In genomic region chr14:56304149-56304548, GRCm38 (mm10) we compare ENCODE assay signal across 9 mouse cellular contexts. TPM values are rescaled to one million over a fixed set of nuclear protein-coding genes. Genes with fewer than 3 reads are reported as not detected.
A peak's percentile ranks its signal among the peaks of the same experiment; 100 is the strongest.
DNase-seq lines count a peak whose midpoint lies in the region; ATAC-seq and TF ChIP-seq lines count a peak whose summit lies in the region.
"Had no signal": no experiment of that assay in that cellular context is flagged by ENCODE, and none has a peak within 500 bp of the region (broad histone marks: within the 10 kb centered on the region; RNA-seq: fewer than 3 reads in every experiment).

No protein-coding gene starts in this region.

- no peak overlapping the region for H3K4me3 ChIP-seq in forebrain, postnatal 0 days (ENCODE audit: low read depth, low read length)
- no peak overlapping the region for H3K4me3 ChIP-seq in forebrain, embryonic 12.5 days (replicated peaks)
- H3K4me3 ChIP-seq in thymus, adult 2 months (ENCODE audit: control insufficient read depth, insufficient read depth, low read length): no peak overlapping the region
- no peak overlapping the region for H3K4me3 ChIP-seq in neural tube, embryonic 14.5 days (ENCODE audit: low read depth, low read length)

- 0% methylated on average over 4 of the region's 4 CpGs for WGBS in forebrain, postnatal 0 days
- WGBS in forebrain, embryonic 12.5 days: 1% methylated on average over 4 of the region's 4 CpGs
- WGBS in thymus, adult 2 months: 0% methylated on average over 4 of the region's 4 CpGs
- 2% methylated on average over 4 of the region's 4 CpGs for WGBS in neural tube, embryonic 14.5 days

- TF ChIP-seq POLR2A in thymus, adult 2 months (IDR thresholded peaks at IDR 0.05; ENCODE audit: control insufficient read depth, extremely low read depth, insufficient read depth, low read length, poor library complexity): no peak

- H3K36me3 ChIP-seq in forebrain, postnatal 0 days (ENCODE audit: insufficient read depth): no peaks in the 10 kb centered on the region
- H3K36me3 ChIP-seq in forebrain, embryonic 12.5 days (replicated peaks): no peaks in the 10 kb centered on the region
- H3K36me3 ChIP-seq in thymus, adult 2 months (ENCODE audit: control insufficient read depth, insufficient read depth, low read length): no peaks in the 10 kb centered on the region
- no peaks in the 10 kb centered on the region for H3K36me3 ChIP-seq in neural tube, embryonic 14.5 days (ENCODE audit: control insufficient read depth, insufficient read depth, low read length)

- peak; percentile 74 for TF ChIP-seq CTCF in forebrain, postnatal 0 days (IDR thresholded peaks at IDR 0.05; ENCODE audit: low read depth)
- no peak for TF ChIP-seq CTCF in thymus, adult 2 months (IDR thresholded peaks at IDR 0.05; ENCODE audit: borderline replicate concordance, control insufficient read depth, extremely low read depth, insufficient read depth, low read length, poor library complexity)

- no peak overlapping the region for H3K9ac ChIP-seq in forebrain, postnatal 0 days
- no peak overlapping the region for H3K9ac ChIP-seq in forebrain, embryonic 12.5 days
- H3K9ac ChIP-seq in neural tube, embryonic 14.5 days (replicated peaks; ENCODE audit: low read depth, low read length): no peak overlapping the region

- DNase-seq in forebrain, postnatal 0 days: peak; percentile 79
- DNase-seq in thymus, adult 2 months: peak; percentile 14
- DNase-seq in thymus, adult 18-20 months: no peak
- peak; percentile 69 for DNase-seq in embryo, embryonic 9.5 days (ENCODE audit: extremely low spot score)
- DNase-seq in kidney, postnatal 10 days: peak; percentile 23
- no peak for DNase-seq in layer of hippocampus, postnatal 36 days

- no peak overlapping the region for H3K4me2 ChIP-seq in forebrain, postnatal 0 days (ENCODE audit: low read depth)
- H3K4me2 ChIP-seq in forebrain, embryonic 12.5 days: no peak overlapping the region
- H3K4me2 ChIP-seq in neural tube, embryonic 14.5 days (ENCODE audit: low read depth, low read length): no peak overlapping the region

- H3K4me1 ChIP-seq in forebrain, postnatal 0 days (ENCODE audit: insufficient read depth): no peaks in the 10 kb centered on the region
- no peaks in the 10 kb centered on the region for H3K4me1 ChIP-seq in forebrain, embryonic 12.5 days
- H3K4me1 ChIP-seq in thymus, adult 2 months (replicated peaks; ENCODE audit: control insufficient read depth, insufficient read depth, low read length): no peaks in the 10 kb centered on the region; the same call in 1 of the 2 replicates
- no peaks in the 10 kb centered on the region for H3K4me1 ChIP-seq in neural tube, embryonic 14.5 days (ENCODE audit: control insufficient read depth, insufficient read depth, low read length)

- H3K9me3 ChIP-seq in forebrain, postnatal 0 days (ENCODE audit: low read length): no peaks in the 10 kb centered on the region
- H3K9me3 ChIP-seq in forebrain, embryonic 12.5 days: no peaks in the 10 kb centered on the region
- H3K9me3 ChIP-seq in neural tube, embryonic 14.5 days (ENCODE audit: control insufficient read depth, low read length): no peaks in the 10 kb centered on the region

- peak; percentile 76; the same call in 1 of the 2 replicates for ATAC-seq in forebrain, postnatal 0 days
- ATAC-seq in forebrain, embryonic 12.5 days (ENCODE audit: low FRiP score): no peak
- ATAC-seq in neural tube, embryonic 14.5 days (ENCODE audit: low read depth): peak; percentile 61; the same call in 1 of the 2 replicates

- no peaks in the 10 kb centered on the region for H3K27me3 ChIP-seq in forebrain, postnatal 0 days (ENCODE audit: insufficient read depth, low read length)
- no peaks in the 10 kb centered on the region for H3K27me3 ChIP-seq in forebrain, embryonic 12.5 days
- no peaks in the 10 kb centered on the region for H3K27me3 ChIP-seq in thymus, adult 2 months (ENCODE audit: control insufficient read depth, insufficient read depth, low read length)
- no peaks in the 10 kb centered on the region for H3K27me3 ChIP-seq in neural tube, embryonic 14.5 days (ENCODE audit: control insufficient read depth, insufficient read depth, low read length)

- no peak overlapping the region for H3K27ac ChIP-seq in forebrain, postnatal 0 days (ENCODE audit: low read depth, low read length)
- no peak overlapping the region for H3K27ac ChIP-seq in forebrain, embryonic 12.5 days
- H3K27ac ChIP-seq in thymus, adult 2 months (ENCODE audit: control insufficient read depth, insufficient read depth, low read length): no peak overlapping the region
- no peak overlapping the region for H3K27ac ChIP-seq in neural tube, embryonic 14.5 days (ENCODE audit: low read depth, low read length)
- H3K27ac ChIP-seq: macrophage had no signal

RNA-seq across cellular contexts. Expression of gene Gzmb, which starts 42.1 kb away (rescaled TPM):
- total RNA-seq in forebrain, postnatal 0 days (2014; rRNA removed): not detected in 2 replicates
- not detected in 2 replicates for polyA plus RNA-seq in forebrain, postnatal 0 days (2015; fragmentation: Nextera tagmentation; extraction: Ambion mirVana)
- not detected in 2 replicates for polyA plus RNA-seq in forebrain, embryonic 12.5 days (2016; fragmentation: Nextera tagmentation; extraction: Ambion mirVana)
- polyA plus RNA-seq in thymus, adult 2 months (2012; rRNA removed): 1.2 and 2.2 TPM in 2 replicates
- not detected in 2 replicates for polyA plus RNA-seq in neural tube, embryonic 14.5 days (2014; fragmentation: Nextera tagmentation; extraction: Ambion mirVana)
- total RNA-seq in layer of hippocampus, postnatal 36 days (2021): not detected

Comparison
In these comparisons a context has a peak if more than half of its experiments do, and no peak if none do; other contexts are left out.
1. DNase-seq: peak in forebrain, postnatal 0 days (single experiment), thymus, adult 2 months (single experiment), embryo, embryonic 9.5 days (single experiment) and kidney, postnatal 10 days (single experiment); none in thymus, adult 18-20 months (0 of 2) and layer of hippocampus, postnatal 36 days (0 of 2).